Mouse (Mus musculus): ENCODE data around the gene Abraxas2. TPM values are rescaled to one million over a fixed set of nuclear protein-coding genes. Genes with fewer than 3 reads are reported as not detected.

Abraxas2 gene
- total RNA-seq (2015) (48.6 and 48.9 TPM in 2 replicates), total RNA-seq (2017) (38.6 and 45.9 TPM in 2 replicates)

DNA sequence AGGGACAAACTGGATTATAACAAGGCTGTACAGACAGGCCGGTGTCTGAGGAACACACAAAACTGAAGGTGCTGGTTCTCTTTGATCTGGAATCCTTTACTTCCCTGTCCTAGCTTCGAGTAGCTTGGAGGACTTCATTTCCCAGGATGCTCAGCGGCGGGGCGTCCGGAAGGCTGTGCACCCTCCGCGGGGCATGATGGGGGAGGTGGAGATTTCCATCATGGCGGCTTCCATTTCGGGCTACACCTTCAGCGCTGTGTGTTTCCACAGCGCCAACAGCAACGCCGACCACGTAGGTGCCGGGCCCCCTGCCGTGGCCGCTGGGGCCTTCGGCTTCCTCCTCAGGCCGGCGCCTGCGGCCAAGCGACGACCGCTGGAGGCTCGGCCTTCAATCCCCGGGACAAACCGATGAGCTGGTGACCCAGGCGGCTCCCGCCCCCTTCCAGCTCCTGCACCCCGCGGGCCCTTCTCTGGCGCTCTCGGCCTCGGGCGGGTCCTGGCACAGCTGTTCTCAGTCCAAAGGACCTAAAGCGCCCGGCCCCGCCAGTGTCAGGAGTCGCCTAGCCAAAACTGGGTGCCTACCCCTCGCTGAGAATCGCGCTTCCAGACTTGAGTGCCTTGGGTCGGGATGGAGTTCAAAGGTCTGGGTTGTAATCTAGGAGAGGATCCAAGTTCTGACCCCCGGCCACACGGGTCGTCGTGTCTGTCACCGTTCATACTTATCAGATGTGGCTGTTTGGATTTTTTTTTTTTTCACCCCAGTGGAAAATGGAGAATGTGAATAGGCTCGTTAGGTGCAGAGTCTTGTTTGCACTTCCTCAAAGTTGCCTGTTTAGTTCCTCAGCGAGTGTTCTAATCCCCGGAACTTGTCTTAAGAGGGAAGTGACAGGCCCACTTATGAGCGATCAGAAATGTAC lies at the start of gene Abraxas2:
Abraxas2 (plus strand) TSS at position 184 of the 917 bp plus-strand sequence.
- ATAC-seq (replicated peaks; ENCODE audit: poor library complexity), result peak; percentile 95

- no peak for ATAC-seq (replicated peaks; ENCODE audit: poor library complexity)
These were observed 49.3 kb upstream of the Abraxas2 start for GRCm38 (mm10) chr7:132809721-132810120.

GRCm38 (mm10) chr7:132810368-132810767 lies 48.7 kb upstream of the Abraxas2 start:
- no peak for ATAC-seq (replicated peaks; ENCODE audit: poor library complexity)

- ATAC-seq (replicated peaks; ENCODE audit: poor library complexity), result peak; percentile 69
These were observed 48.1 kb upstream of the Abraxas2 start for GRCm38 (mm10) chr7:132810879-132811278.

DNA sequence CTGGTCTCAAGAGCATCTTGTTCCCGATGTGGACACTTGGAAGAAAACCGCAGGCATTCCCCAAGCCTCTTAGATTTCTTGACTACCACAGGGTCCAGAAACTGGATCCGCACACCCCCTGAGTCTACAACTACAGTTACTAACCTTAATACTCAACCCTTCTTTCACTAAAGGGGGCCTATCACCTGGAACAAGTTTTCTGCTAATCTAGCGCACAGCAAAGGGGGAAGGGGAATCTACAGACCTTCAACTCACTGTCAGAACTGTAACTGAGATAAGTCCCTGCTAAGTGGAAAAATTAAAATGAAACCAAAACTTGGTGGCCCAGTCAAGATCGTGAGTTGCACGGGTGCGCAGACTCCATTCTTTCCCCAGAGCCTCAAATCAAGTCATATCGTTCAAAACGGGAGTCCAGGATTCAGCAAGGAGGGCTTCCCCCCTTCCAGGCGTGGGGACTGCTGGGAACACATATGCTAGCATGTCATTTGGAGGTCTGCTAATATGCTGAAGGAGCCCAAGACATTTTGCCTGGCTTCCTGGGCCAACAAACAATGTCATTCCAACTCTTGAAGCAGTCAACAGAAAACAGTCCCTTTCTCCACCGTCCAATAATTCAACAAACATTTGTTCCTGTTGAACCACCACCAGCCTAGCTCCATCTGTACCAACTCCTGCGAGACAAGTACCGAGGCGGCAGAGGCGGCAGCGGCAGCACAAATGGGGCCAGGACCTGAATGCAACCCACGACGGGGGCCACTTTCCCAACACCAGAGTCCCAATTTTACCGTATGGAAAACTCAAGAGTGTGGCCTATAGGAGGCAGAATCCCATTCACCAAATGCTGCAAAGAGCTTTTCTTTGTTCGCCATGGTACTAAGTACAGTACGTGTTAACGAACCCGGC lies 47.1 kb upstream of the Abraxas2 start:
- peak; percentile 38 for ATAC-seq (replicated peaks; ENCODE audit: poor library complexity)

GRCm38 (mm10) chr7:132812619-132813415 lies 46.2 kb upstream of the Abraxas2 start:
- peak; percentile 26 for ATAC-seq (replicated peaks; ENCODE audit: poor library complexity)

DNA sequence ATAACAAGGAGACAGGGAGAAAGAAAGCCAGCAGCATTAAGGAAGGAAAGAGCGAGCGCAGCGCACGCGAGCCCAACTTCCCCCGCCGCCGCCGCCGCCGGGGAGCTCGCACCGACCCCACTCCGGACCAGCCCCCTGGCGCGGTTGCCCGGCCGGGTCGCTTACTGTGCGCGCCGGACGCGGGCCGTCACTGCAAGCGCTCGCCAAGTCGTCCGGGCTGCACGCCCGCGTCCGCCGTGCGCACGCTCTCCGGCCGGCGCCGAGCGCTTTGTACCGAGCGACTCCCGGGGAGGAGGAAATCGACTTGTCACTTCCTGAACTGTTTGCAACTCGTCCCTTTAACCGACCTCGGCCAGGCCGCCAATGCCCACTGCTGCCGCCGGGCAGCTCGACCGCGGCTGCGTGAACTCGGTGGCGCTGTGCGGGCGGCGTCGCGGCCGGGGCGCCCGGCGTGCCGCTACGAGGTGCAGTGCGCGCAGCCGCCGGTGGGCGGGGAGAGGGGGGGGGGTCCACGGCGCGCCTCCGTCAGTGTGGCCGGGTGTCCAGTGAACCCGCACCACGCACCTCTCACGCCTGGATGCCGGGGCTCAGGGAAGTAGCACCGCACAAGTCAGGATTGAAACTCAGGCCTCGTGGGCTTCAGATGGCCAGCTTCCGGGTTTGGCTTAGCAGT lies 45.5 kb upstream of the Abraxas2 start, which contains the start of gene Fam53b:
Fam53b (minus strand) TSS at position 471 of the 673 bp plus-strand sequence.
- peak; percentile 30 for ATAC-seq (replicated peaks; ENCODE audit: poor library complexity)

GRCm38 (mm10) chr7:132814089-132814450 lies 45.0 kb upstream of the Abraxas2 start:
- no peak for ATAC-seq (replicated peaks; ENCODE audit: poor library complexity)

- ATAC-seq (replicated peaks; ENCODE audit: poor library complexity), result no peak
These were observed 43.9 kb upstream of the Abraxas2 start for GRCm38 (mm10) chr7:132815081-132815480.

- no peak for ATAC-seq (replicated peaks; ENCODE audit: poor library complexity)
These were observed 42.5 kb upstream of the Abraxas2 start for GRCm38 (mm10) chr7:132816528-132816927.

DNA sequence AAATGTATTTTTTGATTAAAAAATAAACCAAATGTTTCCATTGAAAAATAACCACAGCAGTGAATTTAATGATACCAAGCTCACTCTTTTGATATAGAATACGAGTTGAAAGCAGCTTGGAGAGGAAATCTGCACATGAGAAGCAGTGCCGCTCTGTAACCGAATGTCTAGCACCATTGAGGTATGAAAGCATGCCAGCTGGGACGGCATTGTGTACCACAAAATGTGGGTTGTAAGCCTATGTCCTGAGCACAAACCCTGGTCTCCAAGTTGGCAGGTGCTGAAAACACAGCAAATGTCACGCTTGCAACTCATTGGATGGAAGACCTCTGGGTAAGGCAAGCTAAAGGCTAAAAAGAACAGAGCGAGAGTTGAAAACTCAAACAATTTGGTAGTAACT lies 42.0 kb upstream of the Abraxas2 start:
- ATAC-seq (replicated peaks; ENCODE audit: poor library complexity), result no peak

DNA sequence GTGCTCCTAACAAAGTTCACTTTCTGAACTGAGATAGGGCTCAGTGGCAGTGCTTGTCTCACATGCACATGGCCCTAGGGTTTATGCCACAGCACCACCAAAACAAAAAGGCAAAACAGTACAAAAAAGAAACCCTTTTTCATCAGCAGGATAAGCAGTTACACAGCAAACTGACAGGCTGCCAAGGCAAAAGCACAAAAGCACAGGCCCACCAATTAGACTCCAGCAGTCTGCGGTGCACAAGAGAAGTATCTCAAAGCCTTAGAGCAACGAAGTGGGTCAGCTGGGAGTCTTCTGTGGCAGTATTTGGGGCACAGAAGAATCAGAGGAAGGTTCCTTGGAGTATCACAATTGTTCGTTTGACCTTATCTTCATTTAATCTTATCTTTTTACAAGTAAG lies 38.3 kb upstream of the Abraxas2 start:
- ATAC-seq (replicated peaks; ENCODE audit: poor library complexity), result no peak

- no peak for ATAC-seq (replicated peaks; ENCODE audit: poor library complexity)
These were observed 35.2 kb upstream of the Abraxas2 start for GRCm38 (mm10) chr7:132823832-132824231.

DNA sequence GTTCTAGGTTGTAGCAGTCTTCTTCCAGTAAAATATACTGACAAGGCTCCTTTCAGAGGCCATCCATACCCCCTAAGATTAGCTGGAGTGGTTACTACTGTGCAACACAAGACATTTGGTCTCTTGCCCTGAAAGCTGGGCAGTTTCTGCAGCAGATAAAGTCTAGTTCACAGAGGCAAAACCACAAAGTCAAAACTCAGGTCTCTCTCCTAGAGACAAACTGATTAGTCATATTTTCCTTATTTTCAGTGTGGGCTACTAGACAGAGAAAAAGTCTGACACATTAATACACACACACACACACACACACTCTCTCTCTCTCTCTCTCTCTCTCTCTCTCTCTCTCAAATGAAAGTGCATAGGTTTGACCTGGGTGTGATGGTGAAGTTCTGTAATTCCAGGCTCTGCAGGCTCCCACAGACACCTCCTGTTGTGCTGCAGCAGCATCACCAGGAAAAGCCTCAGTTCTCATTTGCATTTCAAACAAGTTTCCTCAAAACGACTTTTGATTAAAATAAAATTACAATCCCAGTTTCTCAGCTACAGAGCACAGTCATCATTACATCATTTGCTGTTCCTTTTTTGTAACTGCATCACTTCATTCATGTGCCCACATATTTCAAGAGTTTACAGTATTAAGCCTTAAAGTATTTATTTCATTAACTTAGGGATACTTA lies 34.5 kb upstream of the Abraxas2 start:
- ATAC-seq (replicated peaks; ENCODE audit: poor library complexity), result peak; percentile 92

DNA sequence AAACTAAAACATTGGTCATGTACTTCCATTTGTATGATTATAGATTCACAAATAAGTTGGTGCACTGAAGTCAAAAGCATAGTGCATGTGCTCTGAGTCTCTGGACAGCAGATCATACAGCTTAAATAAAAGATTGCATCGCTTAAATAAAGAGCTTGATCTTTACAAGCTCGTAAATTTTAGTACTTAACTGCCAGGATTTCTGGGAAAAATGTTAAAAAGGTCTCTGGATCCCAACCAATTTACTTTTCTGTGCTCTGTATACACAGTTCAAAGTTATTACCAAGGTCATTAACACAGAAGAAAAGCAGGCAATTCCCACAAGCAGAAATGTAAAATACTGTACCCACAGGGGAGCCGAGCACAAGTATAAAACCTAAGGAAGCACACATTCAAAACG lies 28.1 kb upstream of the Abraxas2 start:
- no peak for ATAC-seq (replicated peaks; ENCODE audit: poor library complexity)

DNA sequence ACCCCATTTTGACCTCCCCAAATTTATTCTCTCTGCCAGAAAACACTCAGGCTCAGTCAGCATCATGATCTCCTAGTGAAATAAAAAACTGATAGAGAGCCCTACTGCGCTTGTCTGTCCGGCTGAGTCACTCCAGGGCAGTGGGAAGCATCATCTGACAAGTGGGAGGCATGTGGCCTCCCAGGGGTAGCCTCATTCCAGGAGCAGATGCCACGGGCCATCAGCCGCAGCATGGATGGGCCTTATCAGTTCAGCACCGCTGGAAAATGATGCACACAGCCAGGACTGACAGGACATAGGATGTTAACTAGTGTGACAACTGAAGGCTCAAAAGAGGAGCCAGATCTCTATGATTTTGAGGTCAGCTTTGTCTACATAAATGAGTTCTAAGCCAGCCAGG lies 17.7 kb upstream of the Abraxas2 start:
- ATAC-seq (replicated peaks; ENCODE audit: poor library complexity), result no peak

DNA sequence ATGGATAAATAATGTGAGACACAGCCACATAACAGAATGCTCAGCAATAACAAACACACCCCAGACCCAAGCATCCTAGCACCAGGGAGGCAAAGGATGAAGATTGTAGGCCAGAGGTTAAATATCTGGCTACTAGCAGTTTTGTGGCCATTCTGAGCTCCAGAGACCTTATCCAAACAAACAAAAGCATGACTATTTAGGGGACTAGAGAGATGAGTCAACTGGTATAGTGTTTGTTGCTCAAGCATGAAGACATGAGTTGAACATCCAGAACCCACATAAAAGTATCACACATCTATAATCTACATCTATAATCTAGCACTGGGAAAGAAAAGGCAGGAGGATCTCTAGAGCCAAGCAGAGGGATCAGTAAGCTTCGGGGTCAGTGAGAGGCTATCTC lies 16.6 kb upstream of the Abraxas2 start:
- no peak for ATAC-seq (replicated peaks; ENCODE audit: poor library complexity)

DNA sequence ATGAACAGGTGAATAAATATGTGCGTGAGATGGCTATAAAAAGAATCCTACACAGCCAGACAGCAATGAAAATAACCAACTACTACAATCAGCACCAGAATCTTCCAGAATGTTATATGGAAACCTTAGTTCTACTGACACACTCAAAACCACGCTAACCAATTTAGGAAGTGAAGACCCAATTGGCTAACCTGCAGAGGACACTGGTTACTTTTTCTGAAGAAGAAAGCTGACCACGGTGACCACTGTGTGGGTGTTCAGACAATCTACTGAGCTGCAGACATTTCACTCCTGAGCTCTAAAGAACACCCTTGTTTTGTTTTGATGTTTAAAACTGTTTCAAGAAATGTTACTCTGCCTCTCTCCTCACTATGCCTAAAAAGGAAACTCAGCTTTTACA lies 15.9 kb upstream of the Abraxas2 start:
- peak; percentile 39; the same call in 1 of the 2 replicates for ATAC-seq (replicated peaks; ENCODE audit: poor library complexity)

DNA sequence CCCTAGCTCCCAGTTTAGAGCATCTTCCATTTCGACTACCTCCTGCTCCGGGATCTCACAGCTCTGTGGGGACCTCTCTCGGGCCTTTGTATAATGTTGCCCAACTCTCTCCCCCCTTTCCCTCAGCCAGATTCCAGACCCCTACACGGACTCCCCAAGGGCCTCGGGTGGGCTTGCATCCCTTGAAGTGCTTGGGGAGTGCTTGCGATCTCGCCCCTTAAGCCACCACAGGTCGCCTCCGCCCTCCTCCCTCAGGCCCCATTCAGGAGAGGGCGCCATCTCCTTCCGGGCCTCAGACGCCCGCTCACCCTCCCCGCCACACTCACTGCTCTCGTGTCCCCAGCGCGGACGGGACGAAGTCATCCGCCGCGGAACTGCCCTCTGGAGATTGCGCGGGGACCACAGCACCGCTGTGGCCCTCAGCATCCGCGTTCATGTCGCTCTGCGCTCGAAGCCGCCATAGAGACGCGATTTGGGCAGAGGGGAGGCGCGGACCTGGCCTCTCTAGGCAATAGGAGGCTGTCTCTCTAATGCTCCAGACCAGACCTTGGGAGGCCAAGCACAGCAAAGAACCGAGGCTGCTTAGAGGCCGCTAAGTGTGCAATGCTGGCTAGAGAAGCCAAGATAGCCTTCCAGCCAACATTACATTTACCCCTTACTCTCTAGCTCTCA lies 6.7 kb upstream of the Abraxas2 start, which contains the start of gene Eef1akmt2:
Eef1akmt2 (minus strand) TSS at position 501 of the 672 bp plus-strand sequence.
- peak; percentile 96 for ATAC-seq (replicated peaks; ENCODE audit: poor library complexity)
